Mouse (Mus musculus) ES-Bruce4 (cell line): ENCODE data around the gene Prdm10.

Experiments
- CTCF ChIP-seq: IDR thresholded peaks from one replicate; pipeline ENCODE4 v1.8.1; 2011; ENCODE audit warnings: low read depth, low read length
- EP300 ChIP-seq: IDR thresholded peaks from 2 replicates; pipeline ENCODE4 v1.6.1; 2011; ENCODE audit warnings: low read depth, low read length; ENCODE audit not compliant: insufficient read depth

GRCm38 (mm10) chr9:31243939-31244333 lies 36.4 kb upstream of the Prdm10 start:
- TF ChIP-seq CTCF, result no peak
- TF ChIP-seq EP300, result no peak
